Mouse (Mus musculus) MEL (cell line): Measurements from ENCODE around the gene Bach2. TPM values are rescaled to one million over a fixed set of nuclear protein-coding genes. Genes with fewer than 3 reads are reported as not detected.

Experiments
- DNase-seq: peaks from one replicate; pipeline ENCODE4 v3.0.0; 2011; ENCODE audit warnings: low read depth, low spot score
- H3K27ac ChIP-seq: 2 replicates; pipeline ENCODE4 v1.5.1; 2012; ENCODE audit warnings: low read depth, mild to moderate bottlenecking, control low read depth, low read length, moderate library complexity; ENCODE audit not compliant: control insufficient read depth
- H3K27me3 ChIP-seq, 2 experiments: fragments of 150-350 bp in 1 of 2; sonication (generic) in 1 of 2; 2 replicates each; pipeline ENCODE4 v1.6.1; 2012; ENCODE audit warnings: low read length in 2 of 2, mild to moderate bottlenecking in 2 of 2, improper control_type of control experiment in 1 of 2, moderate library complexity in 1 of 2; ENCODE audit not compliant: insufficient read depth in 2 of 2, control insufficient read depth in 1 of 2
- H3K36me3 ChIP-seq, 2 experiments: 2 replicates each; pipeline ENCODE4 v1.6.1; 2012 to 2014; ENCODE audit warnings: low read length in 2 of 2, improper control_type of control experiment in 1 of 2, inconsistent platforms in 1 of 2, mild to moderate bottlenecking in 1 of 2; ENCODE audit not compliant: insufficient read depth in 2 of 2, control insufficient read depth in 1 of 2
- H3K4me1 ChIP-seq, 2 experiments: fragments of 150-350 bp in 1 of 2; sonication (generic) in 1 of 2; 2 replicates each; pipeline ENCODE4 v1.6.1; 2012; ENCODE audit warnings: low read length in 2 of 2, improper control_type of control experiment in 1 of 2, mild to moderate bottlenecking in 1 of 2; ENCODE audit not compliant: insufficient read depth in 2 of 2, control insufficient read depth in 1 of 2
- H3K4me3 ChIP-seq, 2 experiments: fragments of 150-350 bp in 1 of 2; sonication (generic) in 1 of 2; 2 replicates each; pipeline ENCODE4 v1.5.1; 2012; ENCODE audit warnings: low read depth in 2 of 2, low read length in 2 of 2, mild to moderate bottlenecking in 2 of 2, moderate library complexity in 2 of 2, control low read depth in 1 of 2, improper control_type of control experiment in 1 of 2; ENCODE audit not compliant: control insufficient read depth in 1 of 2, insufficient read depth in 1 of 2
- H3K79me2 ChIP-seq: 2 replicates; pipeline ENCODE4 v1.6.1; 2012; ENCODE audit warnings: mild to moderate bottlenecking, low read length, moderate library complexity; ENCODE audit not compliant: control insufficient read depth, poor library complexity, insufficient read depth
- H3K9ac ChIP-seq: 2 replicates; pipeline ENCODE4 v1.6.1; 2012; ENCODE audit warnings: low read depth, mild to moderate bottlenecking, control low read depth, low read length, moderate library complexity; ENCODE audit not compliant: control insufficient read depth, poor library complexity, severe bottlenecking
- H3K9me3 ChIP-seq: fragments of 150-350 bp; sonication (generic); replicated peaks from 2 replicates; pipeline ENCODE4 v1.6.1; 2012; ENCODE audit warnings: mild to moderate bottlenecking, low read length, improper control_type of control experiment, moderate library complexity; ENCODE audit not compliant: insufficient read depth
- CHD1 ChIP-seq: IDR thresholded peaks from 2 replicates; pipeline ENCODE4 v1.6.1; 2012; ENCODE audit warnings: low read depth, mild to moderate bottlenecking, inconsistent platforms, low read length, improper control_type of control experiment
- CHD2 ChIP-seq: IDR thresholded peaks from 2 replicates; pipeline ENCODE4 v1.6.1; 2011; ENCODE audit warnings: low read length, improper control_type of control experiment
- CTCF ChIP-seq, 3 experiments: IDR thresholded peaks in 2 of 3; conservative IDR thresholded peaks in 1 of 3; 2 replicates each; pipeline ENCODE4 v1.5.1; 2011 to 2012; ENCODE audit warnings: low read length in 3 of 3, low read depth in 2 of 3, mild to moderate bottlenecking in 2 of 3, improper control_type of control experiment in 1 of 3, inconsistent platforms in 1 of 3, mixed read lengths in 1 of 3, moderate library complexity in 1 of 3; ENCODE audit not compliant: control insufficient read depth in 1 of 3, insufficient read depth in 1 of 3, poor library complexity in 1 of 3, severe bottlenecking in 1 of 3
- ELF1 ChIP-seq: IDR thresholded peaks from 2 replicates; pipeline ENCODE4 v1.6.1; 2014; ENCODE audit warnings: low read depth, mild to moderate bottlenecking, inconsistent platforms, low read length, improper control_type of control experiment, moderate library complexity
- EP300 ChIP-seq, 2 experiments: IDR thresholded peaks; 2 replicates each; pipeline ENCODE4 v1.6.1; 2011; ENCODE audit warnings: improper control_type of control experiment in 2 of 2, low read length in 2 of 2, low read depth in 1 of 2, mild to moderate bottlenecking in 1 of 2
- GATA1 ChIP-seq: IDR thresholded peaks from 2 replicates; pipeline ENCODE4 v1.6.1; 2011; ENCODE audit warnings: low read depth, low read length, improper control_type of control experiment
- MAX ChIP-seq: IDR thresholded peaks from 2 replicates; pipeline ENCODE4 v1.6.1; 2011; ENCODE audit warnings: low read length, improper control_type of control experiment
- NELFE ChIP-seq: IDR thresholded peaks from 2 replicates; pipeline ENCODE4 v1.6.1; 2011; ENCODE audit warnings: low read depth, low read length, improper control_type of control experiment
- POLR2AphosphoS2 ChIP-seq: IDR thresholded peaks from 2 replicates; pipeline ENCODE4 v1.6.1; 2011; ENCODE audit warnings: low read length, improper control_type of control experiment
- RCOR1 ChIP-seq: IDR thresholded peaks from 2 replicates; pipeline ENCODE4 v1.6.1; 2012; ENCODE audit warnings: low read depth, mild to moderate bottlenecking, inconsistent platforms, low read length, improper control_type of control experiment
- SMC3 ChIP-seq: IDR thresholded peaks from 2 replicates; pipeline ENCODE4 v1.6.1; 2011; ENCODE audit warnings: low read depth, low read length, improper control_type of control experiment
- TBP ChIP-seq: IDR thresholded peaks from 2 replicates; pipeline ENCODE4 v1.8.0; 2011; ENCODE audit warnings: low read depth, low read length, improper control_type of control experiment
- TCF12 ChIP-seq: IDR thresholded peaks from 2 replicates; pipeline ENCODE4 v1.6.1; 2014; ENCODE audit warnings: low read depth, mild to moderate bottlenecking, inconsistent platforms, low read length, improper control_type of control experiment, moderate library complexity
- USF1 ChIP-seq: IDR thresholded peaks from 2 replicates; pipeline ENCODE4 v1.6.1; 2014; ENCODE audit warnings: low read depth, mild to moderate bottlenecking, inconsistent platforms, low read length, improper control_type of control experiment, moderate library complexity
- ZC3H11A ChIP-seq: IDR thresholded peaks from 2 replicates; pipeline ENCODE4 v1.6.1; 2012; ENCODE audit warnings: low read depth, mild to moderate bottlenecking, inconsistent platforms, low read length, improper control_type of control experiment
- polyA plus RNA-seq, 2 experiments: library from polyadenylated mRNA; stranded (reverse) in 1 of 2; unstranded in 1 of 2; fragments of >175 nt in 1 of 2; fragments of >200 nt in 1 of 2; gene quantifications; 2 replicates each; pipeline versions ENCODE4 v1.2.1 to v1.2.4; 2012; ENCODE audit warnings: low replicate concordance in 2 of 2, low read depth in 1 of 2; ENCODE audit not compliant: insufficient read length in 2 of 2, insufficient read depth in 1 of 2, missing spikeins in 1 of 2
- total RNA-seq: library from RNA; depleted of rRNA; stranded (reverse); fragments of 300-350 nt; gene quantifications from 2 replicates; pipeline ENCODE4 v1.2.3, GENCODE M21; 2012

Gene Bach2
- total and polyA plus RNA-seq, 3 experiments, result 0.04 TPM; not detected in 2

DNA sequence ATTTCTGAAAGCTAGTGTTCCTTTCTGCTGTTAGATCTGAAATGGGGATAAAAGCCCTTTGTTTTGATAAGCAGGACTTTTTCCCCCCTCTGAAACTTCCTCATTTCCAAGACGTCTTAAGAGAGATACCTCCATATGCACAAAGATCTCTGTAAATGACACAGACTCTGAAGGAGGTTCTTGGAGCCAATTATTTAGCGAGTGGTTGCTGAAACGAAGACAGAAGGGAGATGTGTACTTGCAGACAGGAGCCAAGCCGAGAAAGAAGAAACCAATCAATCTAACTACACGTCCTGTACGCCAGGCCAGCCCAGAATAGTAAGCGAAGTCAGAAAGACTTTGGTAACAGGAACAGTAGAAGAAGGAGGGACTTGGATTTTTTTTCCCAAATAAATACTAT, 295.1 kb downstream of the Bach2 start:
- H3K9me3 ChIP-seq, result no peaks in the 10 kb centered on the region
- peaks cover 0 to 5% of the 10 kb centered on the region in 2 experiments; a peak in 1 of 4 replicates for H3K4me1 ChIP-seq
- no peak overlapping the region for H3K4me3 ChIP-seq
- no peak overlapping the region for H3K9ac ChIP-seq
- no peaks in the 10 kb centered on the region for H3K79me2 ChIP-seq
- H3K27me3 ChIP-seq, result peaks cover 0 to 1% of the 10 kb centered on the region in 2 experiments; a peak in 1 of 4 replicates
- TF ChIP-seq SMC3, result no peak
- TF ChIP-seq GATA1, result 0 out of 2 replicates have a peak, but pooled peaks have one; percentile 22
- peak in 1 of 2 experiments; percentile 30; a peak in 1 of 4 replicates for TF ChIP-seq EP300 (IDR thresholded peaks at IDR 0.05; ENCODE audit: low read depth in 1 of 2, low read length in 2 of 2)
- no peak overlapping the region for H3K27ac ChIP-seq
- peaks cover 0 to 4% of the 10 kb centered on the region in 2 experiments; a peak in 1 of 4 replicates for H3K36me3 ChIP-seq
- DNase-seq, result peak; percentile 31

- no peak for DNase-seq
- Histone ChIP-seq H3K36me3 (peaks cover 0 to 4% of the 10 kb centered on the region in 2 experiments; a peak in 1 of 4 replicates), H3K4me3 (no peak overlapping the region), H3K4me1 (peaks cover 0 to 5% of the 10 kb centered on the region in 2 experiments; a peak in 1 of 4 replicates), H3K79me2 (no peaks in the 10 kb centered on the region), H3K9ac (no peak overlapping the region), H3K9me3 (no peaks in the 10 kb centered on the region), H3K27ac (no peak overlapping the region)
- no peak for TF ChIP-seq RCOR1
- TF ChIP-seq ZC3H11A, result no peak
- no peak for TF ChIP-seq CHD2
- no peak for TF ChIP-seq NELFE
- no peak for TF ChIP-seq MAX
- no peak for TF ChIP-seq USF1
- TF ChIP-seq POLR2AphosphoS2, result no peak
- TF ChIP-seq GATA1, result no peak
- no peak for TF ChIP-seq TBP
- no peak for TF ChIP-seq SMC3
- no peak for TF ChIP-seq CTCF (IDR thresholded peaks at IDR 0.05 in 2 of 3, conservative IDR thresholded peaks at IDR 0.05 in 1 of 3; ENCODE audit: control insufficient read depth in 1 of 3, insufficient read depth in 1 of 3, low read depth in 2 of 3, low read length in 3 of 3, poor library complexity in 1 of 3, severe bottlenecking in 1 of 3)
- TF ChIP-seq, all 39 proteins: peak for 0
- H3K27me3 ChIP-seq, result peaks cover 0 to 1% of the 10 kb centered on the region in 2 experiments; a peak in 1 of 4 replicates
These were observed 297.0 kb downstream of the Bach2 start for GRCm38 (mm10) chr4:32535626-32536025.

GRCm38 (mm10) chr4:32536870-32537508, 298.4 kb downstream of the Bach2 start:
- Histone ChIP-seq H3K27ac (no peak overlapping the region), H3K4me3 (no peak overlapping the region), H3K4me1 (peaks cover 0 to 5% of the 10 kb centered on the region in 2 experiments; a peak in 1 of 4 replicates), H3K79me2 (no peaks in the 10 kb centered on the region), H3K27me3 (no peaks in the 10 kb centered on the region; a peak in 1 of 4 replicates), H3K9me3 (no peaks in the 10 kb centered on the region), H3K36me3 (peaks cover 0 to 4% of the 10 kb centered on the region in 2 experiments; a peak in 1 of 4 replicates), H3K9ac (no peak overlapping the region)
- DNase-seq, result no peak
- no peak for TF ChIP-seq TBP
- no peak for TF ChIP-seq ELF1
- TF ChIP-seq CHD1, result no peak
- TF ChIP-seq TCF12, result no peak
